Mouse (Mus musculus) small intestine, adult 10 weeks (tissue): Measurements from ENCODE around the gene Loxl4. TPM values are rescaled to one million over a fixed set of nuclear protein-coding genes. Genes with fewer than 3 reads are reported as not detected.

Experiments used
- polyA plus RNA-seq: library from polyadenylated mRNA; stranded (reverse); fragments of 350-450 nt; fragmentation: Illumina TruSeq; extraction: RNeasy Lipid Tissue Mini Kit (QIAGEN cat#74804); gene quantifications from one replicate; pipeline ENCODE4 v1.2.3, GENCODE M21; 2014; ENCODE audit warnings: low replicate concordance

Loxl4 gene
- not detected for polyA plus RNA-seq

GRCm38 (mm10) chr19:42612654-42613053 is at the start of gene Loxl4:
Gene Loxl4, minus strand, starts transcription at chr19:42612813.

Other genes with a start within 250 kb of the Loxl4 start
- not detected for gene Crtac1, start 181.0 kb downstream of the Loxl4 start, polyA plus RNA-seq
- 17.4 TPM for gene R3hcc1l, start 94.1 kb downstream of the Loxl4 start, polyA plus RNA-seq
- gene Pyroxd2, start 140.0 kb upstream of the Loxl4 start, polyA plus RNA-seq = 1.4 TPM
- gene Hps1, start 167.2 kb upstream of the Loxl4 start, polyA plus RNA-seq = 0.37 TPM